Mouse (Mus musculus) central nervous system, embryonic 14 days (tissue): Measurements from ENCODE around the gene Clec1a. TPM values are rescaled to one million over a fixed set of nuclear protein-coding genes. Genes with fewer than 3 reads are reported as not detected.

Experiments used
- polyA plus RNA-seq: library from polyadenylated mRNA; depleted of rRNA; stranded (reverse); fragments of >200 nt; gene quantifications from 2 replicates; pipeline ENCODE4 v1.2.3, GENCODE M21; 2012; rRNA removed

Gene Clec1a
- 0.70 and 0.99 TPM in 2 replicates for polyA plus RNA-seq

GRCm38 (mm10) chr6:129451411-129452039 is at the start of gene Clec1a:
Gene Clec1a (minus strand): TSS chr6:129452000.

GRCm38 (mm10) chr6:129408562-129408961 is 43.2 kb downstream of the Clec1a start, which contains the start of gene Clec9a:
Gene Clec9a (plus strand): TSS chr6:129408862.

GRCm38 (mm10) chr6:129396997-129397396 is 54.8 kb downstream of the Clec1a start, which contains the start of gene Clec1b:
Gene Clec1b (plus strand): TSS chr6:129397297.

GRCm38 (mm10) chr6:129385774-129386173 is 66.0 kb downstream of the Clec1a start, which contains the start of gene Clec12b:
Gene Clec12b (minus strand): TSS chr6:129385874.

Other genes with a start within 250 kb of the Clec1a start
- gene Cd69, start 176.6 kb downstream of the Clec1a start, polyA plus RNA-seq: 0.10 and 0.49 TPM in 2 replicates
- 0.09 TPM in 1 of 2 replicates, not detected in the other for gene 4922502D21Rik, start 120.2 kb downstream of the Clec1a start, polyA plus RNA-seq
- 0.43 and 0.61 TPM in 2 replicates for gene Clec12a, start 109.3 kb downstream of the Clec1a start, polyA plus RNA-seq
- 0.09 and 0.12 TPM in 2 replicates for gene Clec12b, start 66.1 kb downstream of the Clec1a start, polyA plus RNA-seq
- 1.7 TPM in 2 replicates for gene Clec1b, start 54.7 kb downstream of the Clec1a start, polyA plus RNA-seq
- 0.26 and 0.66 TPM in 2 replicates for gene Clec9a, start 43.1 kb downstream of the Clec1a start, polyA plus RNA-seq
- 0.05 and 0.06 TPM in 2 replicates for gene Olr1, start 55.2 kb upstream of the Clec1a start, polyA plus RNA-seq
- gene Tmem52b, start 60.6 kb upstream of the Clec1a start, polyA plus RNA-seq: 0.03 TPM in 1 of 2 replicates, not detected in the other
- gene Gabarapl1, start 81.2 kb upstream of the Clec1a start, polyA plus RNA-seq: 147 and 162 TPM in 2 replicates
- gene Klre1, start 125.9 kb upstream of the Clec1a start, polyA plus RNA-seq: 0.06 and 0.15 TPM in 2 replicates
- 0.23 TPM in 1 of 2 replicates, not detected in the other for gene Klrd1, start 139.8 kb upstream of the Clec1a start, polyA plus RNA-seq
- 0.15 and 0.29 TPM in 2 replicates for gene Klrk1, start 171.9 kb upstream of the Clec1a start, polyA plus RNA-seq
- gene Klrc3, start 191.3 kb upstream of the Clec1a start, polyA plus RNA-seq: not detected in 2 replicates
- not detected in 2 replicates for gene Klrc2, start 208.7 kb upstream of the Clec1a start, polyA plus RNA-seq
- not detected in 2 replicates for gene Klrc1, start 227.0 kb upstream of the Clec1a start, polyA plus RNA-seq